Mouse (Mus musculus): ENCODE measurements around the gene Adam8. TPM values are rescaled to one million over a fixed set of nuclear protein-coding genes. Genes with fewer than 3 reads are reported as not detected.

Gene Adam8
- total and polyA plus RNA-seq, 3 experiments, result 1.9 to 3.4 (median 3.3) TPM

GRCm38 (mm10) chr7:139979011-139979719 lies 13.2 kb downstream of the Adam8 start:
- no peak for DNase-seq

GRCm38 (mm10) chr7:139978278-139978892 lies 14.0 kb downstream of the Adam8 start, which contains the start of gene 6430531B16Rik:
Gene 6430531B16Rik (minus strand): TSS chr7:139978755.
- DNase-seq, result peak; percentile 91

GRCm38 (mm10) chr7:139975471-139975870 lies 16.9 kb downstream of the Adam8 start:
- DNase-seq, result no peak

GRCm38 (mm10) chr7:139974307-139974706 lies 18.1 kb downstream of the Adam8 start:
- DNase-seq, result no peak

- no peak for DNase-seq
Measured at GRCm38 (mm10) chr7:139972923-139973331, 19.4 kb downstream of the Adam8 start.

GRCm38 (mm10) chr7:139971436-139971835 lies 20.9 kb downstream of the Adam8 start:
- DNase-seq, result peak; percentile 79

GRCm38 (mm10) chr7:139970979-139971378 lies 21.4 kb downstream of the Adam8 start:
- DNase-seq, result no peak

- DNase-seq, result no peak
Measured at GRCm38 (mm10) chr7:139970216-139970919, 22.0 kb downstream of the Adam8 start.

GRCm38 (mm10) chr7:139969348-139970130 lies 22.8 kb downstream of the Adam8 start:
- DNase-seq, result peak; percentile 78

- DNase-seq, result no peak
Measured at GRCm38 (mm10) chr7:139968428-139968827, 23.9 kb downstream of the Adam8 start.

GRCm38 (mm10) chr7:139967175-139967574 lies 25.2 kb downstream of the Adam8 start:
- DNase-seq, result no peak

- no peak for DNase-seq
Measured at GRCm38 (mm10) chr7:139963814-139964213, 28.5 kb downstream of the Adam8 start.

GRCm38 (mm10) chr7:139961141-139961540 lies 31.2 kb downstream of the Adam8 start:
- peak; percentile 90 for DNase-seq

GRCm38 (mm10) chr7:139957958-139958357 lies 34.4 kb downstream of the Adam8 start:
- DNase-seq, result peak; percentile 72

GRCm38 (mm10) chr7:139957437-139957836 lies 34.9 kb downstream of the Adam8 start:
- no peak for DNase-seq

GRCm38 (mm10) chr7:139956658-139957057 lies 35.7 kb downstream of the Adam8 start:
- no peak for DNase-seq

GRCm38 (mm10) chr7:139955505-139955904 lies 36.9 kb downstream of the Adam8 start:
- no peak for DNase-seq

GRCm38 (mm10) chr7:139951991-139952633 lies 40.2 kb downstream of the Adam8 start:
- no peak for DNase-seq

GRCm38 (mm10) chr7:139951079-139951478 lies 41.3 kb downstream of the Adam8 start:
- DNase-seq, result peak; percentile 56

GRCm38 (mm10) chr7:139950283-139950971 lies 41.9 kb downstream of the Adam8 start:
- DNase-seq, result peak; percentile 79

- peak; percentile 69 for DNase-seq
Measured at GRCm38 (mm10) chr7:139949893-139950282, 42.5 kb downstream of the Adam8 start.

Data from adrenal gland, adult 2 months (tissue).